Mouse (Mus musculus) hindlimb bud, embryonic 11.5 days (tissue): ENCODE data around the gene Tm4sf19.

Experiments used
- DNase-seq: peaks from one replicate; pipeline ENCODE4 v3.0.0-alpha.2; 2012; ENCODE audit warnings: low read depth, low spot score; ENCODE audit errors: extremely low spot score

The Tm4sf19 gene

GRCm38 (mm10) chr16:32400267-32400666, at the start of gene Tm4sf19:
Gene Tm4sf19 (plus strand): TSS chr16:32400506.
- no peak for DNase-seq

GRCm38 (mm10) chr16:32350776-32351175, 49.5 kb upstream of the Tm4sf19 start:
- DNase-seq = no peak

- DNase-seq = no peak
These were observed 36.8 kb upstream of the Tm4sf19 start for GRCm38 (mm10) chr16:32363530-32363929.

- no peak for DNase-seq
These were observed 29.0 kb upstream of the Tm4sf19 start for GRCm38 (mm10) chr16:32371351-32371750.

GRCm38 (mm10) chr16:32379575-32379974, 20.7 kb upstream of the Tm4sf19 start:
- DNase-seq = no peak

- DNase-seq = no peak
These were observed 17.4 kb upstream of the Tm4sf19 start for GRCm38 (mm10) chr16:32382901-32383300.

GRCm38 (mm10) chr16:32384885-32385284, 15.4 kb upstream of the Tm4sf19 start:
- no peak for DNase-seq

GRCm38 (mm10) chr16:32386826-32387225, 13.5 kb upstream of the Tm4sf19 start:
- DNase-seq = no peak

- no peak for DNase-seq
These were observed 11.3 kb upstream of the Tm4sf19 start for GRCm38 (mm10) chr16:32389049-32389448.

GRCm38 (mm10) chr16:32389841-32390240, 10.5 kb upstream of the Tm4sf19 start:
- no peak for DNase-seq

GRCm38 (mm10) chr16:32390882-32391281, 9.4 kb upstream of the Tm4sf19 start:
- no peak for DNase-seq

- no peak for DNase-seq
These were observed 4.4 kb upstream of the Tm4sf19 start for GRCm38 (mm10) chr16:32395679-32396540.

- DNase-seq = no peak
These were observed 3.8 kb upstream of the Tm4sf19 start for GRCm38 (mm10) chr16:32396541-32396835.

GRCm38 (mm10) chr16:32398206-32398605, 2.1 kb upstream of the Tm4sf19 start:
- no peak for DNase-seq

GRCm38 (mm10) chr16:32401335-32401965, 1.1 kb downstream of the Tm4sf19 start:
- no peak for DNase-seq

GRCm38 (mm10) chr16:32402818-32403217, 2.5 kb downstream of the Tm4sf19 start:
- no peak for DNase-seq

GRCm38 (mm10) chr16:32405716-32406115, 5.4 kb downstream of the Tm4sf19 start:
- no peak for DNase-seq

- no peak for DNase-seq
These were observed 6.4 kb downstream of the Tm4sf19 start for GRCm38 (mm10) chr16:32406671-32407070.

- no peak for DNase-seq
These were observed 7.4 kb downstream of the Tm4sf19 start for GRCm38 (mm10) chr16:32407730-32408129.

GRCm38 (mm10) chr16:32417457-32417856, 17.2 kb downstream of the Tm4sf19 start:
- no peak for DNase-seq

- peak; percentile 81 for DNase-seq
These were observed 19.5 kb downstream of the Tm4sf19 start, which contains the start of gene Tctex1d2 for GRCm38 (mm10) chr16:32419517-32420483. Gene Tctex1d2 (plus strand): TSS chr16:32419702.
